Mouse (Mus musculus): ENCODE results near the gene Gpr37l1.
A peak's percentile ranks its signal among the peaks of the same experiment; 100 is the strongest.

DNA sequence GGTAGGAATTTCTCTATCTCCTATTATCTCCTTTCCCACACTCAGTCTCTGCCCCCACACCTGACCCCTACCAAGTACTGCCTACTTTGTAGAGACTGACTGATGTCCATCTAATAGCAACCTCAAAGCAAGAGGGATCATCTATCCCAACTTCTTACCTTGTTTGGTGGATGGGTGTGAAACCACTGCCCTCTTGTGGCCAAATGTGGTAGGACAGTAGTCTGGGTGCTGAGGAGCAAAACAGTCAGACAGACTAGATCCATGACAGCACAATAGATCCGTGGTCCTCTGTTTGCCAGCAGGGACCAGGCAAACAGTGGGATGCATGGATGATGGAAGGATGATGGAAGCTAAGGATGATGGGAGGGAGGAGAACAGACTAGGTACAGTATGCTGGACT, 31.0 kb downstream of the Gpr37l1 start:
- TF ChIP-seq CTCF (IDR thresholded peaks at IDR 0.05; ENCODE audit: borderline replicate concordance, extremely low read depth, insufficient read depth, insufficient read length) (peak; percentile 90; the same call in 1 of the 2 replicates), POLR2A (IDR thresholded peaks at IDR 0.05; ENCODE audit: borderline replicate concordance, extremely low read depth, insufficient read depth, insufficient read length, poor library complexity, severe bottlenecking) (no peak)

Measured in brain, embryonic 14.5 days (tissue).